18 mouse cellular contexts compared by ENCODE assay signal in the genomic region with DNA sequence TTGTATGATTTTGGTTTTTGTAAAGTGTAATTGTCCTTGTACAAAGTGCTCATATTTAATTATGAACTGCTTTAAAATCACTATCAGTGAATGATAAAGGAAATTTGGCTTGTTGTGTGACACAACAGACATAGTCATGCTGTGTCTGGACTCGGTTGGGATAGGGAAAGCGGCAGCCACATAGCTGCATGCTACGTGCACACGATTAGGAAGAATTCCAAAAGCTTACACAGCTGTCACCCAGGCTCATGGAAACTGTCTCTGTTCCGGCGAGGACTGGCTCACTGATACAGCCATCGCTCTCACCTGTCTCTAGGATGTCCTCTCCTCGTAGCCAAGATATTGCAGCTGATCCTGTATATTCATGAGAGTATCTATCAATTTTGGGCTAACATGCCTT. TPM values are rescaled to one million over a fixed set of nuclear protein-coding genes. Genes with fewer than 3 reads are reported as not detected.
A peak's percentile ranks its signal among the peaks of the same experiment; 100 is the strongest.
DNase-seq lines count a peak whose midpoint lies in the region; ATAC-seq and TF ChIP-seq lines count a peak whose summit lies in the region.
"Had no signal": no experiment of that assay in that cellular context is flagged by ENCODE, and none has a peak within 500 bp of the region (broad histone marks: within the 10 kb centered on the region; RNA-seq: fewer than 3 reads in every experiment).

No protein-coding gene starts in this region.

- H3K36me3 ChIP-seq in hindbrain, postnatal 0 days (ENCODE audit: insufficient read depth, low read length) = peaks cover 11% of the 10 kb centered on the region
- H3K36me3 ChIP-seq in hindbrain, embryonic 10.5 days = peaks cover 54% of the 10 kb centered on the region
- peaks cover 5% of the 10 kb centered on the region; the same call in 1 of the 2 replicates for H3K36me3 ChIP-seq in midbrain, embryonic 11.5 days (ENCODE audit: control insufficient read depth, insufficient read depth, low read length)
- peaks cover 48% of the 10 kb centered on the region for H3K36me3 ChIP-seq in midbrain, embryonic 10.5 days
- H3K36me3 ChIP-seq in intestine, embryonic 15.5 days = peaks cover 17% of the 10 kb centered on the region

- H3K27ac ChIP-seq in hindbrain, postnatal 0 days = peak overlapping the region; percentile 6; the same call in 1 of the 2 replicates
- no peak overlapping the region for H3K27ac ChIP-seq in hindbrain, embryonic 10.5 days
- H3K27ac ChIP-seq in midbrain, embryonic 11.5 days (ENCODE audit: low read depth, low read length) = no peak overlapping the region
- H3K27ac ChIP-seq in midbrain, embryonic 10.5 days (replicated peaks) = no peak overlapping the region
- H3K27ac ChIP-seq in intestine, embryonic 15.5 days = no peak overlapping the region
- H3K27ac ChIP-seq: embryonic facial prominence, embryonic 13.5 days; forebrain, embryonic 12.5 days; gastrocnemius, adult 2 months; hindbrain, embryonic 12.5 days had no signal

- H3K4me2 ChIP-seq in hindbrain, postnatal 0 days (ENCODE audit: low read depth, low read length) = no peak overlapping the region
- no peak overlapping the region for H3K4me2 ChIP-seq in midbrain, embryonic 11.5 days
- H3K4me2 ChIP-seq in intestine, embryonic 15.5 days (replicated peaks) = no peak overlapping the region
- H3K4me2 ChIP-seq: embryonic facial prominence, embryonic 13.5 days; forebrain, embryonic 12.5 days; heart, embryonic 12.5 days; hindbrain, embryonic 12.5 days had no signal

- H3K9me3 ChIP-seq in hindbrain, postnatal 0 days (ENCODE audit: low read length) = no peaks in the 10 kb centered on the region
- no peaks in the 10 kb centered on the region for H3K9me3 ChIP-seq in hindbrain, embryonic 10.5 days
- no peaks in the 10 kb centered on the region for H3K9me3 ChIP-seq in midbrain, embryonic 11.5 days (ENCODE audit: control insufficient read depth, low read length)
- H3K9me3 ChIP-seq in midbrain, embryonic 10.5 days (replicated peaks) = no peaks in the 10 kb centered on the region
- no peaks in the 10 kb centered on the region for H3K9me3 ChIP-seq in intestine, embryonic 15.5 days
- H3K9me3 ChIP-seq: embryonic facial prominence, embryonic 13.5 days; forebrain, embryonic 12.5 days; heart, embryonic 12.5 days; hindbrain, embryonic 12.5 days had no signal

- H3K27me3 ChIP-seq in hindbrain, postnatal 0 days (ENCODE audit: insufficient read depth, low read length) = no peaks in the 10 kb centered on the region
- H3K27me3 ChIP-seq in hindbrain, embryonic 10.5 days (ENCODE audit: insufficient read depth, poor library complexity, severe bottlenecking) = no peaks in the 10 kb centered on the region
- no peaks in the 10 kb centered on the region for H3K27me3 ChIP-seq in midbrain, embryonic 11.5 days (ENCODE audit: control insufficient read depth, insufficient read depth, low read length)
- no peaks in the 10 kb centered on the region for H3K27me3 ChIP-seq in midbrain, embryonic 10.5 days (ENCODE audit: low read depth, poor library complexity, severe bottlenecking)
- no peaks in the 10 kb centered on the region for H3K27me3 ChIP-seq in intestine, embryonic 15.5 days (replicated peaks)
- H3K27me3 ChIP-seq: embryonic facial prominence, embryonic 13.5 days; forebrain, embryonic 12.5 days; heart, embryonic 12.5 days; hindbrain, embryonic 12.5 days had no signal

- ATAC-seq in hindbrain, postnatal 0 days = no peak
- ATAC-seq in midbrain, embryonic 11.5 days (ENCODE audit: low FRiP score) = no peak
- ATAC-seq in intestine, embryonic 15.5 days = no peak
- ATAC-seq: forebrain, embryonic 16.5 days; inflammation-experienced regulatory T-cells, adult 6 months had no signal

- TF ChIP-seq CTCF in hindbrain, postnatal 0 days (IDR thresholded peaks at IDR 0.05; ENCODE audit: low read depth) = no peak

- H3K9ac ChIP-seq in hindbrain, postnatal 0 days (replicated peaks; ENCODE audit: low read length) = no peak overlapping the region
- no peak overlapping the region for H3K9ac ChIP-seq in midbrain, embryonic 11.5 days (ENCODE audit: low read length)
- H3K9ac ChIP-seq in intestine, embryonic 15.5 days = no peak overlapping the region
- H3K9ac ChIP-seq: embryonic facial prominence, embryonic 13.5 days; forebrain, embryonic 12.5 days; heart, embryonic 12.5 days; hindbrain, embryonic 12.5 days had no signal

- peak; percentile 19 to 34 for DNase-seq in cerebellum, postnatal 14 days
- DNase-seq in cerebellum, adult 18-20 months = no peak
- peak; percentile 38 for DNase-seq in hindbrain, postnatal 0 days (ENCODE audit: low spot score)
- no peak for DNase-seq in hindbrain, embryonic 10.5 days (ENCODE audit: low spot score)
- peak; percentile 12 for DNase-seq in midbrain, embryonic 11.5 days (ENCODE audit: low spot score, missing footprints)
- no peak for DNase-seq in midbrain, embryonic 10.5 days (ENCODE audit: low spot score)
- DNase-seq: adrenal gland, postnatal 10 days; cerebellum, adult 2 months; cerebellum, postnatal 36 days; gastrocnemius, adult 2 months; gastrocnemius, postnatal 25 days had no signal

- no peak overlapping the region for H3K4me3 ChIP-seq in hindbrain, postnatal 0 days (ENCODE audit: low read length)
- H3K4me3 ChIP-seq in hindbrain, embryonic 10.5 days = no peak overlapping the region
- H3K4me3 ChIP-seq in midbrain, embryonic 11.5 days (ENCODE audit: low read depth, low read length) = no peak overlapping the region
- no peak overlapping the region for H3K4me3 ChIP-seq in midbrain, embryonic 10.5 days
- H3K4me3 ChIP-seq in intestine, embryonic 15.5 days (replicated peaks) = no peak overlapping the region
- H3K4me3 ChIP-seq: embryonic facial prominence, embryonic 13.5 days; forebrain, embryonic 12.5 days; gastrocnemius, adult 2 months; heart, embryonic 12.5 days; hindbrain, embryonic 12.5 days had no signal

- WGBS in hindbrain, postnatal 0 days = 67% methylated on average over 8 of the region's 8 CpGs
- WGBS in hindbrain, embryonic 10.5 days = 96% methylated on average over 8 of the region's 8 CpGs
- 93% methylated on average over 8 of the region's 8 CpGs for WGBS in midbrain, embryonic 11.5 days
- WGBS in midbrain, embryonic 10.5 days = 95% methylated on average over 8 of the region's 8 CpGs
- 90% methylated on average over 8 of the region's 8 CpGs for WGBS in intestine, embryonic 15.5 days

- H3K4me1 ChIP-seq in hindbrain, postnatal 0 days (ENCODE audit: insufficient read depth, low read length) = no peaks in the 10 kb centered on the region
- no peaks in the 10 kb centered on the region for H3K4me1 ChIP-seq in hindbrain, embryonic 10.5 days (replicated peaks)
- H3K4me1 ChIP-seq in midbrain, embryonic 11.5 days (ENCODE audit: control insufficient read depth, insufficient read depth, low read length) = no peaks in the 10 kb centered on the region
- H3K4me1 ChIP-seq in midbrain, embryonic 10.5 days = no peaks in the 10 kb centered on the region
- H3K4me1 ChIP-seq in intestine, embryonic 15.5 days (replicated peaks) = peaks cover 8% of the 10 kb centered on the region; the same call in 1 of the 2 replicates
- H3K4me1 ChIP-seq: embryonic facial prominence, embryonic 13.5 days; forebrain, embryonic 12.5 days; hindbrain, embryonic 12.5 days had no signal

RNA-seq across cellular contexts. Expression of a gene that starts 36.7 kb away (rescaled TPM):
- total RNA-seq in hindbrain, postnatal 0 days (2014; rRNA removed) = 116 and 126 TPM in 2 replicates
- polyA plus RNA-seq in hindbrain, postnatal 0 days (2015; fragmentation: Nextera tagmentation; extraction: Ambion mirVana) = 75.4 and 79.1 TPM in 2 replicates
- 43.9 and 54.3 TPM in 2 replicates for polyA plus RNA-seq in hindbrain, embryonic 10.5 days (2016; fragmentation: Nextera tagmentation; extraction: Ambion mirVana)
- polyA plus RNA-seq in midbrain, embryonic 11.5 days (2014; fragmentation: Nextera tagmentation; extraction: Ambion mirVana) = 70.6 and 77.5 TPM in 2 replicates
- 41.7 and 48.2 TPM in 2 replicates for polyA plus RNA-seq in midbrain, embryonic 10.5 days (2016; fragmentation: Nextera tagmentation; extraction: Ambion mirVana)
- polyA plus RNA-seq in intestine, embryonic 15.5 days (2015; fragmentation: Nextera tagmentation; extraction: Ambion mirVana) = 54.7 and 56.5 TPM in 2 replicates

Comparison
In these comparisons a context has a peak if more than half of its experiments do, and no peak if none do; other contexts are left out.
1. DNase-seq: peak in cerebellum, postnatal 14 days (2 of 2), hindbrain, postnatal 0 days (single experiment) and midbrain, embryonic 11.5 days (single experiment); none in cerebellum, adult 18-20 months (0 of 2), hindbrain, embryonic 10.5 days (single experiment) and midbrain, embryonic 10.5 days (single experiment).